Mouse (Mus musculus) erythroblast, embryonic 14.5 days (primary cell): Measurements from ENCODE around the gene AW549877. TPM values are rescaled to one million over a fixed set of nuclear protein-coding genes. Genes with fewer than 3 reads are reported as not detected.

Source experiments
- H3K27me3 ChIP-seq: 2 replicates; pipeline ENCODE4 v1.6.1; 2012; ENCODE audit warnings: inconsistent platforms; ENCODE audit not compliant: control insufficient read depth
- H3K36me3 ChIP-seq: 2 replicates; pipeline ENCODE4 v1.6.1; 2012; ENCODE audit warnings: mild to moderate bottlenecking, inconsistent platforms; ENCODE audit not compliant: control insufficient read depth
- H3K4me1 ChIP-seq: 2 replicates; pipeline ENCODE4 v1.6.1; 2012; ENCODE audit warnings: inconsistent platforms; ENCODE audit not compliant: control insufficient read depth
- H3K4me3 ChIP-seq: replicated peaks from 2 replicates; pipeline ENCODE3; 2012; ENCODE audit warnings: moderate library complexity, mild to moderate bottlenecking, inconsistent platforms
- H3K9me3 ChIP-seq: 2 replicates; pipeline ENCODE4 v1.6.1; 2012; ENCODE audit warnings: low read length, inconsistent platforms, mixed read lengths; ENCODE audit not compliant: control insufficient read depth
- GATA1 ChIP-seq: IDR thresholded peaks from 2 replicates; pipeline ENCODE4 v1.6.1; 2012; ENCODE audit warnings: low read length, inconsistent platforms, mixed read lengths
- TAL1 ChIP-seq: IDR thresholded peaks from 3 replicates; pipeline ENCODE4 v1.6.1; 2012; ENCODE audit warnings: low read length, inconsistent platforms, mixed read lengths
- polyA plus RNA-seq: library from polyadenylated mRNA; stranded (reverse); fragments of >175 nt; gene quantifications from 2 replicates; pipeline ENCODE4 v1.2.3, GENCODE M21; 2012

AW549877 gene
- polyA plus RNA-seq, 1 experiment = 0.01 TPM

DNA sequence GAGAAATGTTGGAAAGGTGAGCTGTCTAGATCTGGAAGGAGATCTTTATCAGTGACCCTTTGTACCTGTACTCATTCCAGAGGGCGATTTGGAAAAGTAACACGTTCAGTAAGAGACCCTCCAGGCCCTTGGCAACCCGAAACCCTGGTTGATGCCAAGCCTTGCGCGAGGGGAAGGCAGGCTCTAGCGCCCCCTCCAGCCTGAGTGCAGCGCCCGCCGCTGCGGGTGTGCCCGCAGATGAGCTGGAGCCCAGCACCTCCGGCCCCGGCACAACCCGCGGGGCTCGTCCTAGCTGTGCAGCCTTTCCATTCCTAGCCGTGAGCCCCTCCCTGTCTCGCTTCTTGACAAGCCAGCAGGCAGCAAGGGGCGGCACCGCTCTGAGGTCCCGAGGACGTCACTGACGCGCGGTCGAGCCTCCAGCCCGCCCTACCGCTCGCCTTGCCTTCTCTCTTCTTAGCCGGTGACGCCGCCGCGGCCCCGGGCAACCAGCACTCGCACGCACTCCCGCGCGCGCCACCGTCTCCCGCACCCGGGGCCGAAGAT, 30.8 kb upstream of the AW549877 start, which contains the start of gene Oxct1:
Oxct1 (plus strand) TSS at position 153 of the 543 bp plus-strand sequence.
- H3K27me3 ChIP-seq = peaks cover 19% of the 10 kb centered on the region
- H3K4me1 ChIP-seq = peaks cover 18% of the 10 kb centered on the region
- no peaks in the 10 kb centered on the region for H3K9me3 ChIP-seq
- no peaks in the 10 kb centered on the region for H3K36me3 ChIP-seq
- TF ChIP-seq TAL1 = no peak
- no peak for TF ChIP-seq GATA1
- peak within 1 kb of the TSS; percentile 69 for H3K4me3 ChIP-seq

DNA sequence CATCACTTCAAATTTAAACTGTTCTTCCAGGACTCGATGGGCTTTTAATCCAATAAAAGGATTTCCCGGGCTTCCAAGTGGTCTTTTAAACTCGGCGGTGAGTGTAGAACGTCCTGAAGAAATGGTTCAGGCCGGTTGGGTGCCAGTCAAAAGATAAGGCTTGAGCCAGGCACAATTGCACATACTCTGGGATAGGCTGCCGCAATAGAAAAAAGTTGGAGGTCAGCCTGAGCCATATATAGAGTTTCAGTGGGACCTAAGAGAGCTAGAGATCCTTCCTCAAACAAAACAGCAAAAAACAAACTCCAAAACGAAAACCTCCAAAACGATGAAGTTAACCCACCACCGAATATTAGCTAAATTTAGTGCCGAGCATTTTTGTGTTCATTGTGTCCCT, 30.0 kb upstream of the AW549877 start:
- H3K27me3 ChIP-seq = peaks cover 19% of the 10 kb centered on the region
- peaks cover 18% of the 10 kb centered on the region for H3K4me1 ChIP-seq
- TF ChIP-seq TAL1 (no peak), GATA1 (no peak)

DNA sequence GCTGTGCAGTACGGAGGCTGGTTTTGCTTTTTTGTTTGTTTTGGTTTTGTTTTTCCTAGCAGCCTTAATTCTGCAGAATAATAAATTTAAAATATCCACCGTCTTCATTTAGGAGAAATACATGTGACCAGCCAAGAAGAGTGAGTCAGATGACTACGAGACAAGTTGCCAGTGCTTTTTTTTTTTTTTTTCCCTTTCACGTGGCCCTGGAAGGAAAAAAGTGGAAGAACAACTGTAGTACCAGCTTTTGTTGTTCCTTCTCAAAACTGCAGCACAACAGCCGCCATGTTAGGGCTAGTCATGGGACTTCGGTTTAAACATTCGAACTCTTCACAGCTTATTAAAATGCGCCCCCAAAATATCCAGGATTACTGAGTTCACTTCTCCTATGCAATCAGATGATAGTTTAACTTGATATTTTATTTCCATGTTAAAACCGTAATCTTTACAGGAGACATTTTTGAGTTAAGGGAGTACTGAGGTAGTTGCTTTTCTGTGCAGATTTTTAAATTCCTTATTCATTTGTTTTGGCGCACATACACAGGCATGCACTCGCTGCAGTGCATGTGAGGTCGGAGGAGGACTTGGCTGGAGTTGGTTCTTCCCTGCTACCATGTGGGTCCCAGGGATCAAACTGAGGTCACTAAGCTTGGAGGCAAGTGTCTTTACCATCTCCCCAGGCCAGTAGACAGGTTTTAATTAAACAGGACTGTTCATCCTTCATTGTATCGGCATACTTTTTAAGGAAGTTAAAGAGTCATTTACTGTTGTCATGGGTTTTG, 29.4 kb upstream of the AW549877 start:
- TF ChIP-seq GATA1 (no peak), TAL1 (no peak)
- Histone ChIP-seq H3K4me1 (peaks cover 18% of the 10 kb centered on the region), H3K4me3 (no peak overlapping the region)

More for the DNA sequence above, 30.0 kb upstream of the AW549877 start:
- Histone ChIP-seq H3K36me3 (no peaks in the 10 kb centered on the region), H3K9me3 (no peaks in the 10 kb centered on the region), H3K4me3 (no peak overlapping the region)

DNA sequence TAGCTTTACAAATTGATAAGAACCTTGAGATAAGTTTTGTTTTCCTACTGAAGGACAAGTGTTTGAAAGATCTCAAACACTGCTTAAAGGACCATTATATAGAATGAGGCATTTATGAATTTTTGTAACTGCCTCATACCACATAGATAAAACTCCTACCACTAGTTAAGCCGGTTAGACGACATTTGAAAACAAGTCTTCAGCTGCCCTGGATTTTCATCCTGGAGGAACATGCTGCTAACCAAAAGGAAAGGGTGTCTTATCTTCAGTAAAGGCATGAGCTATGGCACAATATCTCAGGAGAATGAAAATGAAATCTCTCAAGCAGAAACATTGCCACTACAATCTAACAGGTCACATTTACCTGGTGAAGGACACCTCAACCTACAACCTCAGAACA, 28.2 kb upstream of the AW549877 start:
- no peak overlapping the region for H3K4me3 ChIP-seq
- H3K4me1 ChIP-seq = peaks cover 18% of the 10 kb centered on the region
- no peaks in the 10 kb centered on the region for H3K9me3 ChIP-seq
- TF ChIP-seq GATA1 (no peak), TAL1 (no peak)
- peaks cover 19% of the 10 kb centered on the region for H3K27me3 ChIP-seq
- H3K36me3 ChIP-seq = no peaks in the 10 kb centered on the region

More for the DNA sequence above, 29.4 kb upstream of the AW549877 start:
- H3K27me3 ChIP-seq = peaks cover 19% of the 10 kb centered on the region
- no peaks in the 10 kb centered on the region for H3K9me3 ChIP-seq
- no peaks in the 10 kb centered on the region for H3K36me3 ChIP-seq

DNA sequence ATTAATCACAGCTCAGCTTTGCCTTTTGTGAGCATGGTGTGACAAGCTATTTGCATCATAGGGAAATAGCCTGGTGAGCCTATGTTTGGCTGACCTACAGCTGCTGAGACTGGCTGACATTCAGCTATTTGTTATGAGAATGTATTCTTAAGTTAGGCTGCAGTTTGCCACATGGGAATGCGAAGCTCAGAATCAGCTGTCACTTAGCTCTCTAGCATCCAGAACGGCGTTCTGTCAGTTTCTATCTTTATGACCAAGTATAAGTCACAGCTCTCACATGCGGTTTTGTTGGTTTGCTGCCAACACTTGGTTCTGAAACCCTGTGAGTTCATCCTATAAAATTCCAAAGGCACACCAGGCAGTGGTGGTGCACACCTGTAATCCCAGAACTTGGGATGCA, 25.2 kb upstream of the AW549877 start:
- TF ChIP-seq TAL1 (no peak), GATA1 (no peak)
- no peaks in the 10 kb centered on the region for H3K4me1 ChIP-seq
- H3K4me3 ChIP-seq = no peak overlapping the region
- H3K36me3 ChIP-seq = no peaks in the 10 kb centered on the region
- H3K27me3 ChIP-seq = no peaks in the 10 kb centered on the region
- H3K9me3 ChIP-seq = no peaks in the 10 kb centered on the region

DNA sequence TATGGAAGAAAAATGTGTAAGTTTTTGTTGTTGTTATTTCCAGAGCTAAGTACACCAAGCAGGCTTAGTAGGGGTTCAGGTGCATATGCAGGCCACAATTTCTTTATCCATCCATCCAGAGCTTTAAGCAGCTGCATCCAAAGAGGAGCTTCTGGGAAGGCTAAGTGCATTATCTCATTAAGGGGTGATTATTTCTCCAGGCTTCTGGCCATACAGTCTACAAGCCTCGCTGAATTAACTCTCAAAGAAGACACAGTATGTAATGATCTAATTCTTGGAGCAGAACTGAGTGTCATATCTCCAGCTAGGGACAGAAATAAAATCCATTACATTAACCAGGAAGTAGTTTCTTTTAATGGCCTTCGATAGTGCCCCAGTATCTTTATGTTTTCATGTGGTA, 18.3 kb upstream of the AW549877 start:
- Histone ChIP-seq H3K4me1 (no peaks in the 10 kb centered on the region), H3K27me3 (no peaks in the 10 kb centered on the region), H3K9me3 (no peaks in the 10 kb centered on the region), H3K36me3 (no peaks in the 10 kb centered on the region), H3K4me3 (no peak overlapping the region)
- no peak for TF ChIP-seq GATA1
- no peak for TF ChIP-seq TAL1

DNA sequence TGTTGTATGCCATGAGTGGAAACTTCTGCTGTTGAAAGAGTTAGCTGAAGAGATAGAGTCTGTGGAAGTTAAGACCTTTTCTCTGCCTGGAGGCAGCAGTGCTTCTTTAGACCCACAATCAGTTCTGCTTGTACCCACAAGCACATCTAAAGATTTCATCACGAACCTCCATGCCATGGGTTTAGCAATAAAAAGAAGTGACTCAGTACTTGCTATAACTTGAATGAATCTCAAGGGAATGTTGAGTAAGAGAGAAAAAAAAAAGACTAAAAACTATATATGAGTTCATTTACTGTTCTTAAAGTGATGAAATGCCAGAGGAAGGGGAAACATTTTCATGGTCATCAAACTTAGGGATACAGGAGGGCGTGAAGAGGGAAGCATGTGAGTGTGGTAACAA, 5.0 kb upstream of the AW549877 start:
- TF ChIP-seq TAL1 (no peak), GATA1 (no peak)
- H3K4me3 ChIP-seq = no peak overlapping the region
- no peaks in the 10 kb centered on the region for H3K27me3 ChIP-seq

DNA sequence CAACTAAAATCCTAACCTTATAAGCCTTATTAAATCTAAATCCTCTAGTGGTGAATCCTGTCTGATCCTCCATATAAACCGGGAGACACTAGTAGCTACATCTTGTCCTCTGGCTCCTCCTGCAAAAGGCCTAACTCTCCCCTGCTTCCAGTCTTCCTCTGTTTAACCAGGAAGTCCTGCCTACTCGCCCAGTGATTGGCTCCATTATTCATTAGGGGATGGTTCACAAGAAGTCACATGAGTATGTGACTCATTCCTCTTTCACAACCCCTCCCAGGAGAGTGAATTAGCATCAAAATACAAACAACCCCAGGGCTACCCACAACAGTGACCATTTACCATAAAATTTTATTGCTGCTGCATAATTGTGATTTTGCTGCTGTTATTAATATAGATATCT, 3.6 kb upstream of the AW549877 start:
- no peaks in the 10 kb centered on the region for H3K9me3 ChIP-seq
- H3K4me1 ChIP-seq = peaks cover 18% of the 10 kb centered on the region
- TF ChIP-seq TAL1 (no peak), GATA1 (no peak)
- H3K36me3 ChIP-seq = no peaks in the 10 kb centered on the region
- no peak overlapping the region for H3K4me3 ChIP-seq
- H3K27me3 ChIP-seq = no peaks in the 10 kb centered on the region

More for the DNA sequence above, 5.0 kb upstream of the AW549877 start:
- peaks cover 10% of the 10 kb centered on the region for H3K4me1 ChIP-seq
- no peaks in the 10 kb centered on the region for H3K36me3 ChIP-seq
- peaks cover 7% of the 10 kb centered on the region for H3K9me3 ChIP-seq

DNA sequence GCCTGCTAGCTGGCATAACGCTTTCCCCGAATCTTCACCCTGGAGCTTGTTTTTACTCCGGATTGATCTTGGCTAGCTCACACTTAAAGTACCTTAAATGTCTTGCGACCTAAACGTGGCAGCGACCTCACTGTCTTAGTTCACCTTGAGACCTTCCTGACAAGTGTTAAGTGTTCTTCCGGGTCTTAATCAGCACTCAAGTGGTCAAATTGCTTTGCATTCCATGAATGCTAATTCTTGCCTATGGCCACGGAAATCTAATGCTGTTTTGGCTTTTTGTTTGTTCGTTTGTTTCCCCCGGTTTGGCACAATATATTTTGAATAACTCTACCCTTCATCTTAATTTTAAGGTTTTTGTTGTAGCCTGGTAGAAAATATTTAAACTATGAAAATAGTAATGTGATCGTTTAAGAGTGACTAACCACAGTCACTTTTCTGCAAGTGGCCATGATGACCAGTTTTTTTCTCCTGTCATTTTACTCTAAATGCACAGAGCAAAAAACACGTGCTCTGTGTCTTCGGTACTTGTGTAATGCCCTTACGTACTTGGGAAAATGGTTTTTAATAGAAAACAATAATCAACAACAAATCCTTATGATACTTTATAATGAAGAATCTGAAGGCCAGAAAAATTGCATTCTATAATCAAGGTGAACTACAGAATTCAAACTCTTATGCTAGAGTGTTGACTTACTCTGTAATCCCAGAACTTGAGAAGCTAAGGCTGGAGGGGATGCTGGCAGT, 895 bp upstream of the AW549877 start:
- no peak for TF ChIP-seq TAL1
- TF ChIP-seq GATA1 = no peak
- H3K4me1 ChIP-seq = peaks cover 24% of the 10 kb centered on the region
- peaks cover 7% of the 10 kb centered on the region for H3K36me3 ChIP-seq
- no peaks in the 10 kb centered on the region for H3K9me3 ChIP-seq
- peak overlapping the region; percentile 99 for H3K4me3 ChIP-seq
- H3K27me3 ChIP-seq = no peaks in the 10 kb centered on the region
